ENCODE assay signal across 9 mouse cellular contexts in genomic region chr12:106055799-106056198, GRCm38 (mm10). TPM values are rescaled to one million over a fixed set of nuclear protein-coding genes. Genes with fewer than 3 reads are reported as not detected.
DNase-seq lines count a peak whose midpoint lies in the region; ATAC-seq and TF ChIP-seq lines count a peak whose summit lies in the region.
"Had no signal": no experiment of that assay in that cellular context is flagged by ENCODE, and none has a peak within 500 bp of the region (broad histone marks: within the 10 kb centered on the region; RNA-seq: fewer than 3 reads in every experiment).

No protein-coding gene starts in this region.

- H3K36me3 ChIP-seq in forebrain, postnatal 0 days (ENCODE audit: insufficient read depth) = no peaks in the 10 kb centered on the region
- H3K36me3 ChIP-seq in hindbrain, postnatal 0 days (ENCODE audit: insufficient read depth, low read length) = no peaks in the 10 kb centered on the region

- H3K9ac ChIP-seq in forebrain, postnatal 0 days = no peak overlapping the region
- no peak overlapping the region for H3K9ac ChIP-seq in hindbrain, postnatal 0 days (replicated peaks; ENCODE audit: low read length)
- H3K9ac ChIP-seq: neural tube, embryonic 12.5 days had no signal

- no peak overlapping the region for H3K27ac ChIP-seq in forebrain, postnatal 0 days (ENCODE audit: low read depth, low read length)
- H3K27ac ChIP-seq in hindbrain, postnatal 0 days = no peak overlapping the region
- H3K27ac ChIP-seq: neural tube, embryonic 12.5 days had no signal

- no peaks in the 10 kb centered on the region for H3K27me3 ChIP-seq in forebrain, postnatal 0 days (ENCODE audit: insufficient read depth, low read length)
- H3K27me3 ChIP-seq in hindbrain, postnatal 0 days (ENCODE audit: insufficient read depth, low read length) = no peaks in the 10 kb centered on the region
- H3K27me3 ChIP-seq: neural tube, embryonic 12.5 days had no signal

- ATAC-seq in forebrain, postnatal 0 days = peak; percentile 89
- ATAC-seq in hindbrain, postnatal 0 days = peak; percentile 70; the same call in 1 of the 2 replicates
- ATAC-seq in megakaryocyte-erythroid progenitor cell, adult 5-6 weeks (replicated peaks; ENCODE audit: low FRiP score, low TSS enrichment, poor library complexity, severe bottlenecking) = peak; percentile 89

- DNase-seq in R1 (ENCODE audit: low read depth, low spot score) = peak; percentile 75
- peak; percentile 66 for DNase-seq in cerebellum, adult 11-12 months
- DNase-seq in forebrain, postnatal 0 days = peak; percentile 93
- peak; percentile 92 for DNase-seq in hindbrain, postnatal 0 days (ENCODE audit: low spot score)
- peak; percentile 70 to 85 for DNase-seq in left cerebral cortex, adult 8-10 months (ENCODE audit: low spot score in 2 of 2)
- peak; percentile 77 to 80 for DNase-seq in right cerebral cortex, postnatal 36 days (ENCODE audit: low spot score in 2 of 2)
- peak; percentile 56 to 86 for DNase-seq in urinary bladder, postnatal 4 days (ENCODE audit: low spot score in 2 of 2)

- no peak overlapping the region for H3K4me2 ChIP-seq in forebrain, postnatal 0 days (ENCODE audit: low read depth)
- H3K4me2 ChIP-seq in hindbrain, postnatal 0 days (ENCODE audit: low read depth, low read length) = no peak overlapping the region
- H3K4me2 ChIP-seq: neural tube, embryonic 12.5 days had no signal

- no peak overlapping the region for H3K4me3 ChIP-seq in forebrain, postnatal 0 days (ENCODE audit: low read depth, low read length)
- no peak overlapping the region for H3K4me3 ChIP-seq in hindbrain, postnatal 0 days (ENCODE audit: low read length)
- H3K4me3 ChIP-seq: neural tube, embryonic 12.5 days had no signal

- WGBS in forebrain, postnatal 0 days = 35% methylated on average over 6 of the region's 6 CpGs
- WGBS in hindbrain, postnatal 0 days = 35% methylated on average over 6 of the region's 6 CpGs

- no peaks in the 10 kb centered on the region for H3K4me1 ChIP-seq in forebrain, postnatal 0 days (ENCODE audit: insufficient read depth)
- H3K4me1 ChIP-seq in hindbrain, postnatal 0 days (ENCODE audit: insufficient read depth, low read length) = no peaks in the 10 kb centered on the region
- H3K4me1 ChIP-seq: neural tube, embryonic 12.5 days had no signal

- H3K9me3 ChIP-seq in forebrain, postnatal 0 days (ENCODE audit: low read length) = no peaks in the 10 kb centered on the region
- no peaks in the 10 kb centered on the region for H3K9me3 ChIP-seq in hindbrain, postnatal 0 days (ENCODE audit: low read length)
- H3K9me3 ChIP-seq: neural tube, embryonic 12.5 days had no signal

- peak; percentile 99 for TF ChIP-seq CTCF in forebrain, postnatal 0 days (IDR thresholded peaks at IDR 0.05; ENCODE audit: low read depth)
- peak; percentile 98 for TF ChIP-seq CTCF in hindbrain, postnatal 0 days (IDR thresholded peaks at IDR 0.05; ENCODE audit: low read depth)

RNA-seq across cellular contexts. Expression of gene Vrk1, which starts 45.8 kb away (rescaled TPM):
- 30.5 and 34.9 TPM in 2 replicates for total RNA-seq in forebrain, postnatal 0 days (2014; rRNA removed)
- polyA plus RNA-seq in forebrain, postnatal 0 days (2015; fragmentation: Nextera tagmentation; extraction: Ambion mirVana) = 50.5 and 51.5 TPM in 2 replicates
- 13.5 and 17.7 TPM in 2 replicates for total RNA-seq in hindbrain, postnatal 0 days (2014; rRNA removed)
- polyA plus RNA-seq in hindbrain, postnatal 0 days (2015; fragmentation: Nextera tagmentation; extraction: Ambion mirVana) = 32.0 and 35.8 TPM in 2 replicates
- total RNA-seq in left cerebral cortex, adult 8-10 months (2022) = 10 to 100 TPM; 19.4 to 24.9 (median 20.6) TPM
- 72.5 and 90.8 TPM in 2 replicates for total RNA-seq in megakaryocyte-erythroid progenitor cell, adult 5-6 weeks (2014; fragmentation: Nextera tagmentation)
- total RNA-seq in megakaryocyte-erythroid progenitor cell, adult 5-6 weeks (2017) = 149 and 178 TPM in 2 replicates
